Mouse (Mus musculus) ZHBTc4 (cell line): Measurements from ENCODE around the gene Mif.

Experiments used
- DNase-seq: peaks from one replicate; pipeline ENCODE4 v3.0.0-alpha.2; 2011; ENCODE audit warnings: low read depth, low spot score

Gene Mif

DNA sequence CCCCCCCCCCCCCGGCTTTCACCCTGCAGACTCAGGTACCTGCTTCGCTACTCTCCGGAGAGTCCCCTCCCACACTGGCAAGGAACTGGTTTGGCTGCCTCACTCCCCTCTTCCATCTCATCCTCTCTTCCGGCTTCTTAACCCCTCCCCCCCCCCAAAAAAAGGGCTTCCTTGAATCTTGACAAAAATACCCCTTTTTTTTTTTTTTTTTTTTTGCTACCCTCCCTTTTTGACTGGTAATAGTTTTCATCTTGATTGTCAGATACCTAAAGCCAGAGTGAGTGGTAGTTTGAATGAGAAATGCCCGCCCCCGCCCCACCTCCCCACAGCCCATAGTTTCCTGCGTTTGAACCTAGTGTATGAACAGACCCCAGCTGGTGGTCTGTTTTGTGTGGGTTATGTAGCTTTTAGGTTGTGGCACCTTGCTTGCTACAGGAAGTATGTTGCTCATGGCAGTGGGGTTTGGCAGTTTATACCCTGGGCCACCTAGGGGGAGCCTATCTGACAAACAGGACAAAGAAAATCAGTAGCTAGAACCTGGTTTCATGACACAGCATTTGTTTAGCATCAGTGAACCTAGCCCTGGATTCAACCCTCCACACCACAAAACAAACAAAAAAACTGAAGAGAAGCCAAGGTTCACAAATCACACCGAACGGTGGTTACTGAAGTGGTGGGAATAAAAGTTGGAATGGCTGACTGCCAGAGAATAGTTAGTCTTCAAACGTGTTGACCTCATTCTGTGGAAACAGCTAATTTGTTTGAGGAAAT lies 24.1 kb downstream of the Mif start:
- peak; percentile 26 for DNase-seq

DNA sequence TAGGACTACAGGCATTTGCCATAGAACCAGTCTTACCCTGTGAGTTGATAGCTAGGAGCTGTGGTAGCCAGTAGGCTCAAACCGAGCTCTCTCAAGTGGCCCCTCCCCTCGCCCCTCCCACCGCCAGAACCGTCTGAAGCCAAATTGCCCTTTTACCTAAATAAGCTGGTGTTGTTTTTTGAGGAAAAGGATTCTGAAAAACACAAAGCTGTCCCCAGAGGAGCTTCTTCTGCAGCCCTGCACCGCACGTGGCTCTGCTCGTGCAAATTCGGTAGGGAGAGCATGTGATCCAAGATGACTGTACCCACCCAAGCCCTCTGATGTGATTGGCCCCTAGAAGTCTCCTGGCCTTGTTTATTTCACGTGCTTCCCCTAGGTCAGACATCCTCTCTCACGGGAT lies 24.7 kb downstream of the Mif start:
- DNase-seq: peak; percentile 84

DNA sequence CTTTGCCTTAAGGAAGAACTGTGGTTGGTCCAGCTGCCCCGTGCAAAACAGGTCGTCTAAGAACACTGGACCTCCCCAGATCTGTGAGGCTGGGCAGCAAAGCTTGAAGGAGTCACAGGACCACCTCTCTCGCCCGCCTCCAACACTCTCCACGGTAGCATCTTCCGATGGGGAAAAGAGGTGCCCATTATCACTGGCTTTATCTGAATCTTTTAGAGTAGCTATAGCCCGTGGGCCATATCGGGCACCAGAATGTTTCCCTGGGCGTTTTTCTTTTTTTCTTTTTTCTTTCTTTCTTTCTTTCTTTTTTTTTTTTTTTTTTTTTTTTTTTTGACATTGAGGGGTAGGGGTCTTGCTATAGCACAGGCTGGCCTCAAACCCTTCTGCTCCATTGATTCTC lies 25.3 kb downstream of the Mif start:
- no peak for DNase-seq

- peak; percentile 77 for DNase-seq
Observed at GRCm38 (mm10) chr10:75834250-75834649, 25.8 kb downstream of the Mif start.

DNA sequence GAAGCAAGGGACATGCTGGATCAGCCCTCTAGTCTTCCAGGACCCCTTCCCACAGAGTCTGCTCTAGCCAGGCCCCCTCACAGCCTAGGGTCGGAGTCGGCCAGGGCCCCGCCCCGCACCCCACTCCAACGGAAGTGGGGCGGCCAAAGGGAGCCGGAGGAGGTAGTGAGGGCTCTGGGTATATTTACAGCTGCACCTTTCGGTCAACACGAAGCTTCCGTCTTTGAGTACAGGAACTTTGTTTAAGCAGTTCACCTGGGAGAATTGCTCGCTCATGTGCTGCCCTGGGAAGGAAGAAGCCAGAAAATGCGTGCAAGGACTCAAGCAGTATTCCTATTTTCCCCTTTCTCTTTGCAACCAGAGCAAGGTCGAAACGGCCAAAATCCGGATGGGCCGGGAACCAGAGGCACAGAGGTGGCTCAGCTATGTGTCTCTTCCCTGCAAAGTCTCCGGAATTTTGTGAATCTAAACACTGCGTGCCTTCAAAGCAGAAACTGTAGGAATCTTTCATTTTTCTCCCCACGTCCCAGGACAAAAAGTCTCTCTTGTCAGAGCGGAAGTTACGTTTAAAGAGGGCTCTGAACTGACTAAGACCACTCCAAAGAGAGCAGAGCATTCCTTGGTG lies 26.5 kb downstream of the Mif start:
- no peak for DNase-seq

GRCm38 (mm10) chr10:75832272-75832895 lies 27.7 kb downstream of the Mif start:
- peak; percentile 81 for DNase-seq

- no peak for DNase-seq
Observed at GRCm38 (mm10) chr10:75830275-75830670, 29.8 kb downstream of the Mif start.

DNA sequence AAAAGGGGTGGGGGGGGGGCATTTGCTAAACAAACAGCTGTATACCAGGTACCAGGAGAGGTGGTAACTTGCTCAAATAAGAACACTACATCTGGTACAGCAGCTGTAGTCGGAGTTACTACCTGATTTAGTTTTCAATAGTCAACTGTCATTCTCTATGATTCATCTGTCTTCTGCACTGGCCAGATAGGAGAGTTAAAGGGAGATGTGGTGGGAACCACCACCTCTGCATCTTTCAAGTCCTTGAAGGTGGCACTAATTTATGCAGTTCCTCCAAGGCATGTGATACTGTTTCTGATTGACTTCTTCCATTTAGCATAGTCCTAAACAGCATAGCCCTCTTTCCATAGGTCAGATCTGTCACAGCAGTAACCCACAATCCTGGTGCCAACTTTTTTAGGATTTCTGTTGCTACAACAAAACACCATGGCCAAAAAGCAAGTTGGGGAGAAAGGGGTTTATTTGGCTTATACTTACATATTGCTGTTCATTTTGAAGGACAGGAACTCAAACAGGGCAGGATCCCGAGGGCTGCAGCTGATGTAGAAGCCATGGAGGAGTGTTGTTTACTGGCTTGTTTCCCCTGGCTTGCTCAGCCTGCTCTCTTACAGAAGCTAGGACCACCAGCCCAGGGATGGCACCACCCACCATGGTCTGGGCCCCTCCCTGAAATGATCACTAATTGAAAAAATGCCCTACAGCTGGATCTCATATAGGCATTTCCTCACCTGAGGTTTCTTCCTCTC lies 30.3 kb downstream of the Mif start:
- DNase-seq: no peak

DNA sequence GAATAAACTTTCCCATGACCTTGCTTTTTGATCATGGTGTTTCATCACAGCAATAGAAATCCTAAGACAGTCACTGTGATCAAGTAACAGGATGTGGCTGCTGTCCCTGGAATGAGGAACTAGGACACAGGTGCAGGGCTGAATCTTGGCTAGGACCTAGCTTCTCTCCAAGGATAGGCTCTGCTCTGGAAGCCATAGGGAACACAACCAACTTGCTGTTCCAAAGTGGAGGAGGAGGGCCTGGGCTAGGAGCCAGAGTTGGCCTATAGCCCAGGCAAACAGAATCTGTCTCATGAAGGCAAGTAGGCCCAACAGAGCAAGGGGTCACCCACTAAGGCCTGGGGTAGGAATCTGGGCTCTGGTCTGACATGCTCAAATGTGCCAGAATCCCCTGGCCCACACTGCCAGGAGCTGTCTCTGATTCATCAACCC lies 31.5 kb downstream of the Mif start:
- no peak for DNase-seq

DNA sequence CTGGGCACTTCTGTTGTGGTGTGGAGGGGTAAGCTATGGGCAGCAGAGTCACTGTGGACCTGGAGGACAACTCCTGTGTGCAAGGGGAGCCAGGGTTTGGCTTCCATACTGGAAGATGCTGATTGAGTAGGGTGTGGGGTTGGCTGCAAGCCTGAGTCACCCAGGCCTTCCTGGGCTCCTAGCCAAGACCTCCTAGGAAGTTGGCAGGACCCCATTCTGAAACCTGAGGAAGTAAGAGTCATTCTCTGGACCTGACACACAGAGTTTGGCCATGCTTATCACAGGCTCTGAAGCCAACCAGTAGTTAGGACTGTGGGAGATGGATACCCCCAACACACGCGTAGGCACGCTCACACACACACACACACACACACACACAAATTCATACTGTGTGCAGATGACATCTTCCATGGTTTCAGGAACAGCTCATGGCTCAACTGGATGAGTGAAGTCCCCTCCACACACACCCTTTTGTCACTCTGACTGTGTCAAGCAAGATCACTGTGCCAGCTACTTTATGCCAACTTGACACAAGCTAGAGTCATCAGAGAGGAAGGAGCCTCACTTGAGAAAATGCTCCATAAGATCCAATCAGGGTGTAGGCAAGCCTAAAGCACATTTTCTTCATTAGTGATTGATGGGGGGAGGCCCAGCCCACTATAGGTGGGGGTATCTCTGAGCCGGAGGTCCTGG lies 32.2 kb downstream of the Mif start:
- no peak for DNase-seq

DNA sequence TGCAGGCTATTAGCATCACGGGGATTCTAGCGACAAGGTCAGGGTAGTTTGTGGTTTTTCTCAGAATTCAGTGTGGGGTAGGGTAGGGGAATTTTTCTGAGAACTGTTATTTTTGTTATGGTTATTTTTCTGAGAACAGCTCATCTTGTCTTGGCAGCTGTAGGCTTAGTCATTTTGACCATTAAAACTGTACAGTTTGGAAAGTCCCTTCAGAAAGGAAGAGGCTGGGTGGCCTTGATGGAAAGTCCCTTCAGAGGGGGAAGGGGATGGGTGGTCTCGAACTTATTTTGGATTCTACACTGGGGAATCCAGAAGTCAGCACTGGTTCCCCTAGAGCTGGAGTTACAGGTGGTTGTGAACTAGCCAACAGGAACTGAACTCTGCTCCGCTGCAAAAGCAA lies 35.5 kb downstream of the Mif start:
- no peak for DNase-seq

DNA sequence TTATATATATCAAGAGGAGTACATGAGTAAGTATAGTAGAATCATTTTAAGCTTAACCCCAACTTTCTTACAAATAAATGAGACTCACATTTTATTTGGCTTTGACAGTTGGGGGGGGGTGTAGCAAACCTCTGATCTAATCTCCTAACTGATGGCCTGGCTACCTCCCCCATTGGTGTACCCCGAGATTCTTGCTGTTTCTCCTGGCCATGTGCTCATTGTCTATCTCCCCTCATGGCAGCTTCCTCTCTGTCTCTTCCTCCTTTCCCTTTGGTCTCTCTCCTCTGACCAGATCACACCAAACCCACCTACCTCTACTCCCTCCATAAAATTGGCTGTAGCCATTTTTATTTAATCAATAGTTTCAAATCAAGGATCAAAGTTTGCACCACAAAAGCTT lies 36.3 kb downstream of the Mif start:
- DNase-seq: no peak

- DNase-seq: no peak
Observed at GRCm38 (mm10) chr10:75822443-75822842, 37.6 kb downstream of the Mif start, which contains the start of gene Gstt4. Gene Gstt4 (minus strand): TSS chr10:75822543.

GRCm38 (mm10) chr10:75819882-75820281 lies 40.2 kb downstream of the Mif start:
- DNase-seq: no peak

DNA sequence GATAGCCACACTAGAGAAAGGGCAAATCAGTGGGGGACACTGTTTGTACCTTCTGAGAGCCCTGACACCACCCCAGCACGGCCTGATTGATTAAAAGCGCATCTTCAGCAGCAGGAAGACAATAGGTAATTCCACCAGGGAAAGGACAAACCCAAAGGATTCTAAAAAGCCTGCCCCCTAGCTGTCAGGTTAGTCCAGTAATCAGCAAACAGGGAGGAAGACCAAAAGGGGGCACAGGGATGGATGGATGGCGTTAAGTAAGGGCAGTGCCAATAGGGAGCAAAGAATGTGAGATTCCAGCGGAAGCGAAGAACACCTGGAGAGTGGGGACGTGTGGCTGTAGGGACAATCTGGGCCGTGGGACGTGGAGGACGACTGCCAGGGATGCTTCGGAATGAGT lies 41.4 kb downstream of the Mif start:
- DNase-seq: peak; percentile 34
